Mouse (Mus musculus) neutrophil, adult 65 days (primary cell): ENCODE data around the gene Fam24a. TPM values are rescaled to one million over a fixed set of nuclear protein-coding genes. Genes with fewer than 3 reads are reported as not detected.

Experiments used
- total RNA-seq: library from RNA; stranded (reverse); gene quantifications from 2 replicates; pipeline ENCODE4 v1.2.4, GENCODE M21; 2023

The Fam24a gene
- not detected in 2 replicates for total RNA-seq

DNA sequence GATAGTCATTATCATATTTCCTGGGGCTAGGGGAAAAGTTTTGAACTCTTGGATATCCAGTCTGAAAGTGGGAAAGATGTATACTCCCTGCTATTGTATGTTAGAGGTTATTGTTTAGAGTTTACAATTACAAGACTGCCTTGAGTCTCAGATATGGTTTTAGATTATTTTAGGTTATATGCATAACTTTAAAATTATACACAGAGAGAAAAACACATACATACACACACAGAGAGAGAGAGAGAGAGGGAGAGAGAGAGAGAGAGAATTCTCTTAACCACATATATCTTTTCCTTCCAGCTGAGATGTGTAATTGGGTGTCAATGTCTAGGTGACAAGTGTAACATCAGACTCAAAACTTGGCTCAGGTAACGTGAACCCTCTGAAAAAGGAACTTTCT lies at the start of gene Fam24a:
Gene Fam24a (plus strand): TSS at position 301 of the 400 bp plus-strand sequence.

GRCm38 (mm10) chr7:131322192-131322591 lies 11.5 kb upstream of the Fam24a start, which contains the start of gene Cuzd1:
Cuzd1 (minus strand) TSS chr7:131322292.

DNA sequence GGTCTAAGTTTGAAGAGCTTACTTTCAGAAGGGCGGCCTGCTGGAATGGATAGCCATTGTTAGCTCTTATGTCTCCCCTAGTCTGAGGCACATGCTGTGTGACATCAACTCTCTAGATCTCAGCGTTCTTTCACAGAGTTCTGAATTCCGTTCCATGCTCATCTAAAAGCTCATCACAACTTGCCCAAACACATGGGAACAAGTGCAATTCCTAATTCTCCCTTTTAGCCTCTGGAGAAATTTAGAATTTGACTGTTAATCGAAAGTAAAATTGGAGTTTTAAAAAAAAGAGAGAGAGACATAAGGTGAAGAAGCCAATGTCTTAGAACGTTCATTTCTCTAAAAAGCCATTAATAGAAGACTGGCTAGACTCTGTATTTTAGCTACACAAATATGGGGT lies 4.2 kb upstream of the Fam24a start, which contains the start of gene Fam24b:
Gene Fam24b (minus strand): TSS at position 101 of the 400 bp plus-strand sequence.

GRCm38 (mm10) chr7:131362615-131363300 lies 29.1 kb downstream of the Fam24a start, which contains the start of gene 2310057M21Rik:
2310057M21Rik (minus strand) TSS chr7:131362759.

GRCm38 (mm10) chr7:131370648-131371469 lies 37.2 kb downstream of the Fam24a start, which contains the start of gene Pstk:
Pstk (plus strand) TSS chr7:131371141.

Other genes with a start within 250 kb of the Fam24a start
- gene 4933402N03Rik, start 187.6 kb upstream of the Fam24a start, total RNA-seq: not detected in 2 replicates
- gene 5430419D17Rik, start 159.5 kb upstream of the Fam24a start, total RNA-seq: not detected in 2 replicates
- not detected in 2 replicates for gene Cuzd1, start 11.6 kb upstream of the Fam24a start, total RNA-seq
- not detected in 2 replicates for gene Fam24b, start 4.3 kb upstream of the Fam24a start, total RNA-seq
- gene 2310057M21Rik, start 28.9 kb downstream of the Fam24a start, total RNA-seq: 8.1 and 10.0 TPM in 2 replicates
- 1.7 and 4.5 TPM in 2 replicates for gene Pstk, start 37.3 kb downstream of the Fam24a start, total RNA-seq
- gene Ikzf5, start 76.7 kb downstream of the Fam24a start, total RNA-seq: 51.9 and 62.8 TPM in 2 replicates
- 26.5 and 28.9 TPM in 2 replicates for gene Acadsb, start 76.7 kb downstream of the Fam24a start, total RNA-seq
- gene Hmx3, start 209.0 kb downstream of the Fam24a start, total RNA-seq: not detected in 2 replicates
- gene Hmx2, start 214.9 kb downstream of the Fam24a start, total RNA-seq: 0.23 TPM in 1 of 2 replicates, not detected in the other
- 65.5 and 74.3 TPM in 2 replicates for gene Bub3, start 226.4 kb downstream of the Fam24a start, total RNA-seq